Mouse (Mus musculus): ENCODE data around the gene Slc20a1.
A peak's percentile ranks its signal among the peaks of the same experiment; 100 is the strongest.

Slc20a1 gene

DNA sequence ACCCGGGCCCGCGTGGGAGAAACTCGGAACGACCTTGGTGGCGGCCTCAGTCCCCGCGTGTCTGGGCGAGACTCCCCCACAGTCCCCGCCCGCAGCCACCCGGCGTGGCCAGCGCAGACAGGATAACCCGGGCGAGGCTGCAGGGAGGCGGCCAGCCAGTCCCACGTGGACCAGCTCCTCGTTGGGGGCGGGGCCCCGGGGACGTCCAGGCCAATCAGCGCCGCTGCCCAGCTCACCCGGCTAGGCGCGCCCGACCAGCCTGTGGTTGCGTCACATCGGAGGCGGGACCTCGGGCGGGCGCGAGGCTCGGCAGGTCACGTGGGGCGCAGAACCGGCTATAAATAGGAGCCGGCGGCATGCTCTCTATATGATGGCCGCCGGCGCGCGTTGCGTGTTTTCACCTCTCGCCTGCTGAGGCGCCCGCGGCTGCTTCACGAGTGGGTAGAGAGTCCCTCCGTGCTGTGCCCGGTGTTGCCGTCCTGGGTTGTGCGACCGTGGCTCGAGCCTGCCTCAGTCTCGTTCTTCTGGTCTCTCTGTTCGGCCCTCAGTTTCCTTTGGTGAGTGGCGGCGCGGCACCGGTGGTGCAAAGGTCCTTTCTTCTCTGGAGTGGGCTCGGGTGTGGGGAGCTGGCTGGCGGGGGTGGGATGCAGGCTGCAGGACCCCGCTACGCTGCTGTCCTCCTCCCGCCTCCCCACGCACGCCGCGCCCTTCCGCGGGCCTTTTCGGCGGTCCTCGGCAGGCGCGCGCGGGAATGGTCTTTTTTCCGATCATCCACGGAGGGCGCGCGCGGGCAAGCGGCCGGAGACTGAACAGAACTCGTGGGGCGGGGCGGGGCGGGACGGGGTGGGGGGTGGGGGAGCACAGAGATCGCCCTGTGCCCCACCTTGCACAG is at the start of gene Slc20a1:
Gene Slc20a1, plus strand, starts transcription at position 329 of the 892 bp plus-strand sequence.
- DNase-seq: peak; percentile 100

DNA sequence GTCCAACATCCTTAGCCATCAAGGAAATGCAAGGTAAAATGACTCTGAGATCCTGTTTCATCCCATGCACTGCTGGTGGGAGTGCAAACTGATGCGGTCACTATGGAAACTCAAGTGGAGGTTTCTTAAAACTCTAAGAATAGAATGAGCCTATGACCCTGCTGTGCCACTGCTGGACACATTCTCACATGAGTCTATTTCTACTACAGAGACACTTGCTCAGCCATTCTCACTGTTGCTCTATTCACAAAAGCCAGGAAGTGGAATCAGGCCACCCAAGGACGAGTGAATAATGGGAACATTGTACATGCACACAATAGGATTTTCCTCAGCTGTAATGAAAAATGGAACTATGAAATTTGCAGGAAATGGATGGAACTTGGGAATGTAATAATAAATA is 49.7 kb upstream of the Slc20a1 start:
- peak; percentile 22 for DNase-seq

DNA sequence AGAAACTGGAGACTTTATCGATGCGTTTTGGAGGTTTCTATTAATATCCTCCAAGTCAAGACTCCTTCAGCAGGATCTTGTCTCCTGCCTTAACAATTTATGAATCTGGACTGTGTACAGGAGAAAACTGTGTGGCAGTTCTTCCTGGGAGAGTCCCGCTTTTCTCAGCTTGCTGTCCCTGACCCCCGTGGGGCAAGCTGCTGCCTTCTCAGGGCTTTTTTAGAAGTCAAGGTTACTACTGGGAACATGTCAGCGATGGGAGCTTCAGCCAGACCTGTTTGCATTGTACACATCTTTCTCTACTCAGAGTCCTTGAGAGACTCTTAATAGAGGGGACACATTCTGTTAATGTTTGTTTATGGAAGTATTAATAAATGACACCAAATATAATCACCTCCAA is 48.2 kb upstream of the Slc20a1 start:
- no peak for DNase-seq

DNA sequence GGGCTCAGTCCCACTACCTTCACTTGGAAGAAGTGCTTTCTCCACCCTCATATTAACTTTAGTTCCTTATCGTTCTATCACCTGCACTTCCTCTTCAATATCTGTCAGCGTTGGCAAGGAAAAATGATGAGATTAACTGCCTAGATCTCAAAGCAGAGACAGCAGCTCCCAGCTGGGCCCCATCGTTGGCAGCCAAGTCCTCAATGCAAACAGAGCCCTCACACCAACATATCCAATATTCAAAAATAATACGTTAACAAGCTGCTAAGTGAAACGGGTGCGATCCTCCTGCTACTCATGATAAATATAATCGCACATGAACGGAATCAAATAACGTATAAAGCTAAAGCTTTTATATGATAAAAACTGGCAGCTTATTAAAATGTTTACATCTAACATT is 47.5 kb upstream of the Slc20a1 start:
- no peak for DNase-seq

DNA sequence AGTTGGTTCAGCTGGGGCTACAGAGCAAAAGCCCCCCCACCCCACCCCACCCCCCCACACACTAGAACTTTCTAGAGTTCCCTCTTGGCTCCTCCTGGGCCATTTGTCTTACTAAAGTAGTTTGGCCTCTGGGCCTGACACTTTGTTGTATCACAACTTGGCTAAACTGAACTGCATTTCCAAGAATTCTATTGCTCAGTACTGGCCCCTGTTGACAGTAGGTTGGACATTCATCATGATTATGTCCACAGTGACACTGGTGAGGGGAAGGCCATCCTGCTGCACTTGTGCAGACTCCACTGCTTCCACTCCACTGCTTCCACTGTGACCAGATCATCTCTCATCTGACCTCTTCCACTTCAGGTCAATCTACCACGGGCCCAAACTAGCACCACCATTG is 45.8 kb upstream of the Slc20a1 start:
- no peak for DNase-seq

DNA sequence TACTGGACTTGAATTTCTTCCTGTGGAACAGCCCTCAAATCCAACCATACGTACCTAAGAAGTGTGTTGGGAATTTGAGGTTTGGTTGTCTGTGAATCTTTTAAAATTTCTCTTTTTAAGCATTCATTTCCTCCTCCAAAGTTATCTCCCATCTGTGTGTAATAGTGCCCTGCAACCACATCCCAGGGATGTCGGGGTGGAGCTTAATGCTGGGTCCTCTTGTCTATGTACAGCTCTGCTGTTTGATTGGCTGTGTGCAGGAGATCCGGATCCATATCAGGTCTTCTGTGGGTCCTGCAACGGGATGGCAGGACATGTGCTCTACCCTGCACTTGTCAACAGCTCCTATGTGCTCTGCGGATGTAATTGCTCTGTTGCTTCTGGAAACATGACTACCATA is 33.7 kb upstream of the Slc20a1 start:
- DNase-seq: no peak

DNA sequence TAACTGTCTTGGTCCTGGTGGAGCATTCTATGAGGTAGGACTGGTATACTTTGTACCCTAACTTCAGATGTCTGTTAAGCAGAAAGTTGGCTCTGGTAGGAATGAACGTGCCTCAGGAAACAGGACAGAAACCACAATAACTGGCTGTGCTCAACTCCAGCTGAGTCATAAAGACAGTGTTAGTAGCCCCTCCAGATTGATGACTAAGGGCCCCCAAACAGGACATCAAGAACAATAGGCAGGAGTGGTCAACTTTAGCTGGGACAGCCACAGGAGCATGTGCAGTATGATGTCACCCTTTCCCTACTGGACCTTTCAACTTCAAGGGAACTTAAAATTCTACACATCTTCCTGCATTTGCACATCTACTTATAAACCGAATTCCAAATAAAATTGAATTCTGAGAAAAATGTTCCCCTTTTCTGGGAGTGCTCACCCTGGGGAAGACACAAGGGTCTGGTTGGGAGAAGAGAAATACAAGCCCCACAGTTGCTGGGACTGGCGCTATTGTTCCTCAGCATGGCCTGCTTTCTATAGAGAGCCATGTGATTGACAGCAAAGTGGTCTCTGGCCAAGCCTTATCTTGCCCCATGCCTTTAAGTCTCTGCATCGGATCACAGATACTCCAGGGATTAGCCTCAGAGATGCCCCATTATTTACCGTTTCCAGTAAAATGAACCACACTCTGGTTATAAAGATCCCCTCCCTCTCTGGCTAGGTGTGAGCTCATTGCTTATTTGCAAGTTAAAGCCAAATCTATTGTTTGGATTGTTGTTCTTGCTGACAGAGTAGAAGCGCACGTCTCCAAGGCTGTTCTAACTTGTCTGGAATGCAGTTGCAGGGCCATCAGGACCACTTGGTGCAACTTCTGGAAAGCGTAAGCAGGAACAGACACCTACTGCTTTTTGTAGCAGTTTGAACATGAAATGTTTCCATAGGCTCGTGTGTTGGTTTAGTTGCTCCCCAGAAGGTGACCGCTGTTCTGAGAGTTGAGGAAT is 31.8 kb upstream of the Slc20a1 start:
- DNase-seq: no peak

DNA sequence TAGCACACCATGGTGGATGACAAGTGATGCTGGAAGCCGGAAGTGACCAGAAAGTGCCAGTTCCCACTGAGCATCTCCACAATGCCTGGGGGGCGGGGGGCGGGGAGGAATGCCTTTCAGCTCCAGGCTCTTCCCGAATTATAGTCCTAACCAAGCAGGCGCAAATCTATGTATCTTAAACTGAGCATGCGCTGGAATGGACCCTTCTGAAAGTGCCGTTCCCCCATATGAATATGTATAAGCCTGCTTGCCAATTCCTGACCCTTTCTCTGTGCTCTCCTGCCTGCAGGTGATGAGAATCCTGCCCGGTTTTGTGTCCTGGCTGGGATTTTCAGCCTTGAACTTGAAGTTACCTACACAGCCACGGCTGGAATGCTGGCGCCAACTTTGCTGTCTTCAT is 25.2 kb upstream of the Slc20a1 start:
- DNase-seq: no peak

DNA sequence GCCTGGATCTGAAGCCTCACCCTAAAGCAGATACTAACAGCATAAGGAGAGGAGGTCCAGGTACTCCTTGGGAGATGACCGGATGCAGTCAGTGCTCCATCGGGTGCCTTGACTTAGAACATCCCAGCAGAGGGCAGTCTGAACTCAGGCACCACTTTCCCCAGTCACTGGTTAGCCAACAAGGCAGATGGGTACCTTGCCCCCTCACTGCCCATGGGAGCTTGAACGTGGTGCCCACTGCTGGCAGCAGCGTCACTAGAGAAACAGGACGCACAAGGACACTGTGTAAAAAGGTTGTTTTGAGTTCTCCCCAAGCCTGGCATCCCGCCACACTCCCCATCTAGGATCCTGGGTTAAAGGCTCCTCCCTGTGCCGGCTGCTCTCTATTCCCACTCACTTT is 24.1 kb upstream of the Slc20a1 start:
- peak; percentile 53 for DNase-seq

DNA sequence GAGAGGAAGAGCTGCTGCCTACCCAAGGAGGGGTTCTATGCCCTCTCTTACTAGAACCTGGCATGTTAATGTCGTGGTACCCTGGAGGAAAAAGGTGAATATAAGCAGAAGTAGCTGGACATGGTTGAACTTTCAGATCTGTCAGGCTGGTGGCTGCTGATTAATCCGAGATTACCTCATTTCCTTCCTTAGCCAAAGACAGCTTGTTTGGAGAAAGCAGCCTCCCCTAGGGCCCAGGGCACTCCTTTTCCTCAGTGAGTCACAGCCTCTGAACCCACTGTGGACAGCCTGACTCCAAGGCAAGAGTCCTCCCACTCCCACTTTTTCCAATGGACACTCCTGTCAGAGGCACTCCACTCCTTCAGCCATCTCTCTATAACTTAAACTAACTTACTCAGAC is 22.9 kb upstream of the Slc20a1 start:
- no peak for DNase-seq

DNA sequence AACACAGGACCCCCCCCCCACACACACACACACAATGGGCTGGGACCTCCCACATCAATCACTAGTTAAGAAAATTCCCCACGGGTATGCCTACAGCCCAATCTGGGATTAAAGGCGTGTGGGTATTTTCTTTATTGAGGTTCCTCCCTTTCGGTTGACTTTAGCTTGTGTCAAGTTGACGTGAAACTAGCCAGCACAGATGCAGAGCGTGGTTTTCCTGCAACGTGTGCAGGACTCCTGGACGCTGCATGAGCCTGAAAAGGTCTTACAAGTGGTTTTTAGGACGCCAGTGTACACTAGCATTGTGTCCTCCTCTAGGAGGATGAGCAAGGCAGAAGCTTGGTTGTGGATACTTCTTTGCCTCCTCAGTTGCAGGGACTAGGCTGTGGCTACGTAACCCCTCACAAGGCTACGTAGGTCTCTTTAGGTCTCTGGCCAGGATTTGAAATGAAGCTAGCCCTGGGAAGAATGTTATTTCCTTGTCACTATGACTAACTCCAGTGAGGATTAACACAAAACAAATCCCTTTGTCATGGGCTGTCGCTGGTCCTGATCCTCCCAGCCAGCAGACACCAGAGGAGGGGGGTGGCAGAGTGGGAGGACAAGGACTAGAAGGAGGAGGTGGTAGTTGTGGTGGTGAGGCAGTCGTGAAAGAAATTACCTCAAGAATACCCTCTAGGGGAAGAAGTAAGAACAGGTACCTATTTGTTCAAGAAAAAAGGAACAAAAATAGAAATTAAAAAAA is 21.7 kb upstream of the Slc20a1 start:
- DNase-seq: no peak

DNA sequence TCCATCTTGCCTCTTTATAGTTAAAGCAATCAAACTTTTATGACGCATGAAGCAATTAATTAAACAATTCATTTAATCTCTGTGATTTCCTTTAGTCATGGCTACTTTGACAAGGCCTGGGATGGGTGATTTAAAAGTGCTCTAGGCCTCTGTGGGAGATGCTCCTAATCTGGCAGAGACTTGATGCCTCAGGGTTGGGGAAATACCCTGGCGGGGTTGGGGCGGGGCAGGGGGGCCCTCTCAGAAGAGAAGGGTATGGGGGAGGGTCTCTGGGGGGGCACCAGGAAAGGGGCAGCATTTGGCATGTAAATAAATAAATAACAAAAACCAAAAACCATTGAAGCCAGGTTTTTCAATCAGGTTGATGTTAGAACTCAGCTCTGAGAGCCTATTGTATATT is 20.9 kb upstream of the Slc20a1 start:
- DNase-seq: no peak

DNA sequence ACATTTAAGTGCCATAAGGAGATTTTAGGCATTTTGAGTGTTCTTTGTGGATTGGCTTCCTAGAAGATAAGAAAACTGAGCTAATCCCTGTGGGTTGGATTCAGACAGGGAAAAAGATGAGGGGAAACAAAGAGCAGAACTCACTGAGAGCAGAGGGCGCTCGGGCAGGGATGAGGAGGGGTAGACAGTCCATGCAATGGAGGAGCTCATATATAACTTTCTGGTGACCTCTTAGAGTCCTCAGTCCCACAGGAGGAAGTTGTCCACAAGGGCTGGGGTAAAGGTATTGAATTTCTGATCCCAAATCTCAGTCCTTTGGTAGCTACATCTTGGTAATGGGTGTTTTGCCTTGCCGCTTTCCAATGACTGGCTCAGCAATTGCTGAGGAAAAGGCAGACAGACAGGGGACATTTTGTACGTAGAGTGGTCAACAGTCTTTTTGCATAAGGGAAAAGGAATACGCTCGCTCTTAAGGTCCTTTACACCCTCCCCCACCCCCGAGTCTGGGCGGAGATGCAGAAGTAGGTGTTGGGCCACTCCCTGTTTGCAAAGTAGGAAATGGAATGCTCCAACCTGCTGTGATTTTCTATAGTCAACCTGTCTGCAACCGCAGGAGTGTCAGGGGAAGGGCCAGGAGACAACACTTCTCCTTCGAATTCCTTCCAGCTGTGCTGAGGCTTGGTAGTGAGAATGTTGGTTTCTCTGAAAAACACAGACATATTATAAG is 20.2 kb upstream of the Slc20a1 start:
- DNase-seq: no peak

DNA sequence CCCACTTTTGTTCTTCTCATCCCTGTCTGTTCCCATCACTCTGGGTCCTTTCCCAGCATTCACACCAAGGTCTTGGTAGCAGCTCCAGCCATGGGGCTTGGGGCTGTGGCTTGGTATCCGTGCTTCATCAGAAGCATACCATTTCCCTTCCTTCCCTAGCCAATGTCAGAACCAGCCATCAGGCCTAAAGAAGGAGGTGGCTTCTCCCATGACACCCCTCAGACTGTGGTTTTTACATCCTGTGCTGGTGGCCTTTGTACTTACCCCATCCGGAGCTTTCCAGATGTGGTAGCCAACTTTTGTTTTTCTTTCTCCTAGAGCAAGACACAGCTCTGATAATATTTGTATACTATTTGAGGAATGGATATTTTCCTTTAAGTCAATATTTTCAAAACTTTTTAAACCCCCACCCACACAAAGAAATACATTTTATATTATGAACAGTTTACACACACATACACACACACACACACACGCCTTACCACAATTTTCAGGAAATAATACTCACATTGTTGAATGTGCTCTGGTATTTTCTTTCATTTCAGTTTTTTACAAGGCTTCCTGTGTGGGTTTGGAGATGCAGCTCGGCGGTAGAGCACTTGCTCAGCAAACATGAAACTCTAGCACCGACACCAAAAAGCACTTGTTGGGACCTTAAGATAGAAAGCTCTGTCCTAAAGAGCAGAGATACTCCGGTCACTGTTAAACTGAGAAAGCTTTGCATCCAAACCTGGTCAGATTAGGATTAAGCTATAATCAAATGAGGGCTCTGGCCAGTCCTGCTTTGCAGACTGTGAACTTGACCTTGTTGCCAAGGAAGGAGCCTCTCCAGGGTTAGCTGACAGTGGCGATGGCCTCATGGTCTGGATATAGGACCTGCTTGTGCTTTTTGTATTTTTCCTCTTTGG is 18.4 kb upstream of the Slc20a1 start:
- DNase-seq: no peak

DNA sequence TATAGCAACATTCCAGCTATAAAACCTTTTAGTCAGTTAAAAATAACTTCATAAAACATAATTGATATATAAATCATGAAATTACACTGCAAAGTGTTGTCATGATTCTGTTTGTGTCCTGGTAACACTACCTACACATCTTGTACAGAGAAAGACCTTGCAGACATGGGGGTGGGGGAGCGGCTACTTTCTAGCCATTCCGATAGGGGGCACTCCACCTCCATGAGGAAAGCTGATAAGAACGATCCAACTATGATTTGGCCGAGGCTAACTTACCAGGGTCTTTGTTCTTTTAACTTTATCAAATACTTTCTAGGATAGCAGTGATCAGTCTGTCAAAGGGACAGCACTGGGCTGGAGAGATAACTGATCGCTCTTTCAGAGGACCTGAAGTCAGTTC is 17.1 kb upstream of the Slc20a1 start:
- DNase-seq: no peak

DNA sequence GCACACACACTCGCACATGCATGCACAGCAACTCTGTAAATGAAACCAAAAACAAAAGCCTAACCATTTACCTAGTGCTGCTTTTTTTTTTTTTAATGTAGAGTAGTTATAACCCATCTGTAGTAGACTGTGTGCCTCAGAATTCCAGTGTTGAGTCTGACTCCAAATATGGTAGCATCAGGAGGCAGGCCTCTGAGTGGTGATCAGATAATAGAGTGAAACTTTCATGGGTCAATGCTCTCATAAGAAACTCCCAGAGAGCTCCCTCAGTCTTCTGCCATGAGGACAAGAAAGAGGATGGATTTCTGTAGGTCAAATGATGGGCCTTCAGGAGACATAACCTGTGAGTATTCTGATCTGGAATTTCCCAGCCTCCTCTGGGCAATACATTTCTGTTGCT is 16.2 kb upstream of the Slc20a1 start:
- no peak for DNase-seq

DNA sequence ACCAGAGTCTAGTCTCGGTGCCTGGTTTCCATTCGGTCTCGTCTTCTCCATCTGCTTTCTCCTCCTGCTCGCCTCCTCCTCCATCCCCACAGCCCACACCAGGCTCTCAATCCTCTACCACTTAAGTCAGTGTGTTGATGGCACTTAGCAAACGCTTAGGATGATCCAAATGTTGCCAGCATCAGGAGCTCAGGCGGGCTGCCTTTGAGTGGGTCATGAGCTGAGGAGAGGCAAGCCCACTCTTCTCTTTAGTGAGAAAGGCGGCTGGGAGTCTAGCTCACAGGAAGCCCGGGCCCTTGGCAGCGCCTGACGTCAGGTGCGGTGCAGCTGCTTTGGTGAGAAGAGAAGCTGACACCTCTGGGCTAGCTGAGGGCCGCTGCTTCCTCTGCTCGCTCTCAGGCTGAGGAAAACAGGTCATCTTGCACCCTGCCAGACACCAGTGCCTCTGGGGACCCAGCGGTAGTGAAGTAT is 15.0 kb upstream of the Slc20a1 start:
- no peak for DNase-seq

DNA sequence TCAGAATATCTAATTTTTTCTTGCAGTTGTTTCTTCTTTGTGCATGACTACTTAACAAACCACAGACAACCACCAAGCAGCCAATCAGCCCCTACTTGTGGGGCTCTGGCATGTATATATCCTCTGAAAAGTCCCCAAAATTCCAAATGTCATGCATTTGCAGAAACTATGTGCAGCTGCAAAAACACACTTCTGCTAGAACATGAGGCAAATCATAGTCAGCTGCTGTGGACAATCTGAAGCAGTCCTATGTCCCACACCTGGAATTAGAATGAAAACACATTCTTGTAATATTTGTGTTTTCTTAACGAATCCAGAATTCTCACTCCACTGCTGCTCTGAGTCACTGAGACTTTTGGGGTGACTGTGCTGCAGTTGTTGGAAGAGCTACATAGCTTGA is 13.7 kb upstream of the Slc20a1 start:
- no peak for DNase-seq

DNA sequence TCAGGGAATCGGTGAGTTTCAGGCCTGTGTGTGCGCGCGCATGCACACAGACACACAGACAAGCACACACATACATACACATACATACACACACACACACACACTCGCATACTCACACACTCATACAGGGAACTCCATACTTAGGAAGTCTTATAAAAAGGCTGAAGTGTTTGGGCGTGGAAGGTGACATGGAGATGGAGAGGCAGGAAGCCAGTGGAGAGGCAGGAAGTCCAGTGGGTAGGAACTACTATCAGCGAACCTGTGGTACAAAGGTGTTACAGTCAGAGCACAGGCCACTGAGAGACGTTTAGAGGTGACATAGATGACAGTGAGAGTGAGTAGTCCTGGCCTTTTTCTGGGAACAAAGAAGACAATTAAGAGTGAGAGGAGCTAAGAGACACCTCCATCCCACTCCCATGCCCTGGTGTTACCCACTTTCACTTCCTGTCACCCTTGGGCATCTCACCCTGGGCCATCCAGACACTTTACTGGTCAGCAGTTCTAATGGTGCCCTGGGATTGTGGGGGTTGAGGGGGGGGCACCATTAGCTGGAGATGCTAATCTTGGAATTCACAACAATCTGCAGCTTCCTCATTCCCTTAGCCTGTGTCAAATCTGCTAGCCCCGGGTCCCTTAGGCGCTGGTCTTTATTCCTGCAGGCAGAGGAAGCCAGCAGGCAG is 12.8 kb upstream of the Slc20a1 start:
- no peak for DNase-seq

DNA sequence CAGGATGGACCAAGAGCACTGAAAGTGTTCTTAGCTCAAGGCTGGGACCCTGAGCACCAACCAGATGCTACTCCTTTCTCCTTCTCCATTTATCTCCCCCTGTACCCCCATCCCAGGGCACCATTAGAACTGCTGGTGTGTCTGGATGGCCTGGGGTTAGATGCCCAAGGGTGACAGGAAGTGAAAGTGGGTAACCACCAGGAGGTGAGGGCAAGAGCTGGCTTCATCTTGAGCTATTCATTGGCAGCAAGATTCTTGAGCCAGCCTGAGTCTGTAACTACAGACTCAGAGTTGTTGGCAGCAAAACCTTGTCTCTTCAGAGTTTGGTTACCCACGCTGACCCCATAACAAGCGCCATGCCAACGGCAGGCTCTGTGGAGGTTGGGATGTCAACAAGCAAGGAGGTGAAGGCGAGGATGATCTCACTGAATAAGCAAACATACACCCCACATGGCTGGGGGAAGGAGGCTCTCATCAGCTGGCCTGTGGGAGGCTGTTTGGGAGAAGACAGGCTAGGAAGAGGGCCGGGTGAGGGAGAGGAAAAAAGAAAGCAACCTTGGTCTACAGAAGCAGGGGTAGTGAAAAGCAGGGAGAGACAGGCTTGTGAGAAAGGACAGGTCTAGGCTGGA is 12.2 kb upstream of the Slc20a1 start:
- no peak for DNase-seq
